Mouse (Mus musculus): ENCODE results near the gene Igdcc3.

Igdcc3 gene

DNA sequence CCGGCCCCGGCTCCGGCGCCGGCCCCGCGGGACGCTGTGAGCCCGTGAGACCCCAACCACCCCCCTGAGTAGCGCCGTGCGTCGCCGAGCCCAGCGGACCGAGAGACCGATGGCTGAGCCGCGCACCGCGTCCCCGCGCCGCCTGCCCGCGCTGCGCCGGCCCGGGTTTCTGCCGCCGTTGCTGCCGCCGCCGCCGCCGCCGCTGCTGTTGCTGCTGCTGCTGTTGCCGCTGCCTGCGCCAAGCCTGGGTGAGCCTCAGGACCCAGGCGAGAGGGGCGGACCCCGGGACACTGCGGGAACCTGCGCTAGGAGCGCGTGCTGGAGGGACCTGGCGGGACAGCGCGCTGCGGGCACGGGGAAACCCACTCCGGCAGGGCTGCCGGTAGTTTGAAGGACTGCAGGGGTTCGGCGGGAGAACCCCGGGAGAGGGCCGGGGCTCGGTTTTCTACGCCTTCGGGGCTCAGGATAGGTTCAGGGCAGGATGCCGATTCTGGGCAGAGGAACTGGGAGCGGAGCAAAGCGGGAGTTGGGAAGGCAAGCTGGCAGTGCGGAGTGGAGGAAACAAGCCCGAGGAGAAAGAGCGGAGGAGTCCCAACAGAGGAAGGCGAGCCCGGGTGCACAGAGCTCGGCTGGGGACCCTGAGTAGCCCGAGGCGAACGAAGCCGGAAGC lies 452 bp downstream of the Igdcc3 start:
- DNase-seq (ENCODE audit: low read depth) = peak; percentile 26

DNA sequence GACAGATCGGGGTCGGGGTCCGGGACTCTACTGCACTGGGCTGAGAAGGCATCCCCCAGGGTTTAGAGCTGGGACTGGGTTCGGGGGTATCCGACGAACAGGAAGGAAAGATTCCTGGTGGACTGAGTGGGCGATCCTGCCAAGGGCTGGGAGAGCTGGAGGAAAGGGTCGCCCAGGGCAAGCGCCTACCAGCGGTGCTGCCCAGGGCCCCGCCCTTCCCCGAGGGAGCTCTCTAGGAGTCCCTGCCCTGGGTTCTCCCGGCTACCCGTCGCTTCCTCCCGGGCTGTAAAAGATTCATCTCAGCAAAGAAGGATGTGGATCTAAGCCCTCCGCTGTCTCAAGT lies 958 bp downstream of the Igdcc3 start:
- no peak for DNase-seq (ENCODE audit: low read depth)

GRCm38 (mm10) chr9:65142399-65142798 lies 1.4 kb downstream of the Igdcc3 start:
- DNase-seq (ENCODE audit: low read depth) = no peak

DNA sequence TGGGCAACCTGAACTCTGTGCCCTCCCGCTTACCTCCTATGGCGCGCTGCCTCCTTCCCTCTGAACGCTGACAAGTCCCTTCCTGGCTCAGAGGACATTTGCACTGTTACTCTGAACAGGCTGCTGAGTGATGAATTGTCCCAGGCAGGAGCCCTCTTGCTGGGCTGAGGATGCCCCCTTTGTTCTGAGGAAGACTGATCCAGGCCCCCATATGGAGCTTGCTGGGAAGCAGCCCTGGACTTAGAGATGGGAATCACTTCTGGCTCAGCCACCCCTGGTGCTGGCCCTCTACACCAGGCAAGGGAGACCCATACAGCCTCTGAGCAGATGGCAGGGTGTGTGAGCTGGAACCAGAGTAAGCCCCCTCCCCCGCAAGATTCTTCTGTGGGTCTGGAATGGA lies 5.0 kb downstream of the Igdcc3 start:
- DNase-seq (ENCODE audit: low read depth) = no peak

DNA sequence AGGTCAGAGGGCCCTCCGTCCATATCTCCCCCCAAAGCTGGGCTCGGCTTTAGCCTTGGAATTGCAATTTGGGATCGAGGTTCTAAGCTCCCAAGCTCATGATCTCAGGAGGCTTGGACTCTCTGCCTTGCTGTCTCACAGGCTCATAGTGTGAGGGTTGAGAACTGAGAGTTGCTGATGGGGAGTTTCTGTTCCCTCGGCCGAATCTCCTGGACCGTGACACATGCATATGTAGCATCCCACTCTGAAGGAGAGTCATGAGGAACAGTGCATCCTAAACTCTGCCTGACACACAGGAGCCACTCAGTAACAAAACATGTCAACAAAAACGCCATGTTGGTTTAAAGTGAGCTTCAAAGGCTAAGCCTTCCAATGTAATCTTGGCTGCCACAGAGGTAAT lies 7.5 kb downstream of the Igdcc3 start:
- no peak for DNase-seq (ENCODE audit: low read depth)

DNA sequence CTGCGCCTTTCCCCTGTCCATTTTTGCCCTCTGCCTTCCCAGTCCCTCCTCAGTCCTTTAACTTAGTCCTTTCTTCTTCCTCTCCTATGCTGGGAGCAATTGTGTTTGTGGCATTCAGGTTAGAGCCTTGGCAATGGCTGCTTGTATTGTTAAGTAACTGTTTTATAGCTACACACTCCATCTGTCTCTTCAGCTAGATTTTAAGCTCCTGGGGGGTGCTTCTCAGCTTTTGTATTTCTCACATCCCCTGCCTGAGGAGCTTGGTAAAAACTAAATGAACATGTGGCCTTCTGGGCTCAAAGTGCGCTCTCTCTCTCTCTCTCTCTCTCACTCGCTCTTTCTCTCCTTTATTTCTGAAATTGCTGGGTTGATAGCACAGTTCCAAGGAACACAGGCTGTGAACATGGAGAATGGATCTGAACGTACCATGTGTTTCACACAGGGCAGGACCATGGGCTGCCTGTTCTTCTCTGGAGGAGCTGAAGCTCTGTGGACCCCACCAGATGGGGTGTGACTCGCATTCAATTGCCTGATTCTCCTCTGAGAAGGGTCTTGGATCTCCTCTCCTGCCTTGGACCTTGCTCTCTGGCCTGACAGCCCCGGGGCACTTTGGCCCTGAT lies 11.8 kb downstream of the Igdcc3 start:
- DNase-seq (ENCODE audit: low read depth) = no peak

- no peak for DNase-seq (ENCODE audit: low read depth)
Measured at GRCm38 (mm10) chr9:65153331-65153711, 12.3 kb downstream of the Igdcc3 start.

- no peak for DNase-seq (ENCODE audit: low read depth)
Measured at GRCm38 (mm10) chr9:65154692-65155455, 13.9 kb downstream of the Igdcc3 start.

DNA sequence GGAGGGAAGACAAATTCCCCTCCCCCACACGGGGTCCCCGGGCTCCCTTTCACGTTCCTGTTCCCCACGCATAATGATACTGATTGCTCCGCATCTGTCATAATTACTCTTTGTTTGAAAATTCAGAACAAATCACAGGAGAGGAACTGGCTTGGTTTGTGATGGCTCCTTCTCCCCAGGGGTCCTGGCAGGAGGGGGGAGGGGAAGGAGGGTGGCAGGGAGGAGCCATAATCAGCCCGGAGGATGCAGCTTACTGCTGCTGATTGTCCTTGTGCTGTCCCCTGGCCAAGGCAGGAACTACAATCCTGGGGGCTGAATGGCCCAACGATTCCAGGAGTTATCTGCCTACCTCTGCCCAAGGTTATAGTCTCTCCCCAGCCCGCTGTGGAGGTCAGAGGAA lies 15.6 kb downstream of the Igdcc3 start:
- no peak for DNase-seq (ENCODE audit: low read depth)

GRCm38 (mm10) chr9:65157631-65158030 lies 16.6 kb downstream of the Igdcc3 start:
- no peak for DNase-seq (ENCODE audit: low read depth)

DNA sequence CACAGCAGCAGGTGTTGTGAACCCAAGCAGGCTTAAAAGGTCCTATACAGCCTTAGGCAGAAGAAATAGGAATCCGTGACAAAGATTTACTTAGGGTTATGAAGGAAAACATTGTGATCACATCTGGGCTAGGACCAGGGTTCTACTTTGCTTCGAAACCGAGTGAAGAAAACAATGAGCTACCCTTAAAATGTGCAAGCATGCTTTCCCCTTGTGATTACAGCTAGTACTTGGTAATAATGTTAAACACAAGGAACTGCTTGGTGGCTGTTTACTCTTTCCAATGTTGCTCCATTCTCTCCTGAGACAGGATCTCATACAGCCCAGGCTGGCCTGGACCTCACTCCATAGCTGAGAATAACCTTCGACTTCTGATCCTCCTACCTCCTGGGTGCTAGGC lies 20.2 kb downstream of the Igdcc3 start:
- DNase-seq (ENCODE audit: low read depth) = no peak

DNA sequence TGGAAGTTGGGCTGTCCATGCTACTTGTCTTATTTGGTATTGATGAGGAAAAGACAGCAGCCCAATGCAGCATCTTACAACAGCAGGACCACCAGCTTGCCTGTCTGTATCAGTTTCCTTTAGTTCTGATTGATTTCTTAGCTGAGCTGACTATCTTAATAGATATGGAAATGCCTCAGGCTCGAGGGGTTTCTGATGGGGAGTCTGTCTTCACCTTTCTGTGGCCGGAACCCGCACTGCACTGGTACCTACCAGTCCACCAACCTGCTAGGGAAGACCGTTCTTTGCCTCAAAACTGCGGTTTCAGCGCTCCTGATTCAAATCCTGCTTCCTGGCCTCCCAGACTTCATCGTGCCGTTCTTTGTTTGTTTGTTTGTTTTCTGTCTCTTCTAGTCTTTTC lies 20.9 kb downstream of the Igdcc3 start:
- DNase-seq (ENCODE audit: low read depth) = no peak

GRCm38 (mm10) chr9:65162711-65163639 lies 22.0 kb downstream of the Igdcc3 start:
- DNase-seq (ENCODE audit: low read depth) = no peak

DNA sequence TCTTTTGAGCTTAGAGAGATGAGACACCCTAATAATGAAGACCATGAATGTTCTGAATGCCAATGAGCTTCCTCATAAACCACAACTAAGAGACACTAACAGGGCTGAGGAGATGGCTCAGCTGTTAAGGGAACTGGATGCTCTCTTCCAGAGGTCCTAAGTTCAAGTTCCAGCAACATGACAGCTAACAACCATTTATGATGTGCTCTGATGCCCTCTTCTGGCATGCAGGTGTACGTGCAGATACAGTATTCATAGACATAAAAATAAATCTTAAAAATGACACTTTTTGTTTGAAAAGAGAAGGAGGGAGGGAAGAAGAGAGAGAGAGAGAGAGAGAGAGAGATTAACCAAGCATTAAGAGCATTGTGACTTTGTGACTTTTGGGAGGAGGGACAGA lies 23.9 kb downstream of the Igdcc3 start:
- DNase-seq (ENCODE audit: low read depth) = peak; percentile 25

DNA sequence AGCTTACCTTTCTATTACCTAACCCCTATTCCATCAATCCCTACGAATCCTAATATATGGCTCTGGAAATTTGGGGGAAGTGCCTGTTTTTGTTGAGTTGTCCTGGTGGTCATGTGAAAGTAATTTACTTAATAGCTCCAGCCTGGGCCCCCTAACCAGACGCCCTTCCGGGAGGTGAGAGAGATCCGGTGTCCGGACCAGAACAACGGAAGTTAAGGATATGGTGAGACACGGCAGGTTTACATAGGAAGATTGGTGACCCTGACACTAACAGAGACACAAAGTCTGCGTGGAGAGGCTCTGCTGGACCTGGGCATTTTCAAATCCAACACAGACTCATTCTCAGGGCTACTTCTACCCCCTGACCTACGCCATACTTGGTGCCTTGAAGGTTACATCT lies 25.4 kb downstream of the Igdcc3 start:
- no peak for DNase-seq (ENCODE audit: low read depth)

- no peak for DNase-seq (ENCODE audit: low read depth)
Measured at GRCm38 (mm10) chr9:65168534-65168933, 27.5 kb downstream of the Igdcc3 start.

GRCm38 (mm10) chr9:65168952-65169351 lies 28.0 kb downstream of the Igdcc3 start:
- DNase-seq (ENCODE audit: low read depth) = no peak

GRCm38 (mm10) chr9:65172654-65173053 lies 31.7 kb downstream of the Igdcc3 start:
- DNase-seq (ENCODE audit: low read depth) = no peak

DNA sequence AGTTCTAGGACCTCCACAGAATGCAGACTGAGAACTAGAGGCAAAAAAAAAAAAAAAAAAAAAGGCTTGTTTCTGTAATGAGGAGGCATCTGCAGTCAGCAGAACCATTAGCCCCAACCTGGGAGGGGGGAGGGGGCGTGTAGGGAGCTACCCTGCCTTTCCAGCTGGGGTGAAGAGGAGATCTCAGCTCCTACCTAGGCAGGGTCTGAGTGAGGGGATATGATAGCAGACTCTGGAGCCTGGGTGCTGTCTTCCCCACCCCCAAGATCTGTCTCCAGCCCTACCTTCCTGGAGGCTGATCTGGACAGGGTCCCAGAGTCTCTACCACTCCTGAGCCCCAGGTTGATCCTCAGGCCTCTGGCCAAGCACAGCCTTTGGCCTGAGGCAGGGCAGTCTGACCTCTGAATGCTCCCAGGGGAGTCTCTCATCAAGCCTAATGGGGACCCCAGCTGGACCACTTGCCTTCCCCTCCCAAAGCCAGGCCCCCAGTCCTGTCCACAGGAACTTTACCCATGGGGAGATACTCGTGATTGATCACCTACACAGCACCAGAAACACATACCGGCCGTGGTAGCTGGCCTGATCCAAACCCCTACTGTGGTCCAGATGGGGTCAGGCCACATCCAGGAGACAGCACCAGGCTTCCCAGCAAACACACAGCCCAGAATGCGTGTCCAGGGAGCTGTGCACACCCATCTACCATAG lies 34.4 kb downstream of the Igdcc3 start:
- DNase-seq (ENCODE audit: low read depth) = no peak

DNA sequence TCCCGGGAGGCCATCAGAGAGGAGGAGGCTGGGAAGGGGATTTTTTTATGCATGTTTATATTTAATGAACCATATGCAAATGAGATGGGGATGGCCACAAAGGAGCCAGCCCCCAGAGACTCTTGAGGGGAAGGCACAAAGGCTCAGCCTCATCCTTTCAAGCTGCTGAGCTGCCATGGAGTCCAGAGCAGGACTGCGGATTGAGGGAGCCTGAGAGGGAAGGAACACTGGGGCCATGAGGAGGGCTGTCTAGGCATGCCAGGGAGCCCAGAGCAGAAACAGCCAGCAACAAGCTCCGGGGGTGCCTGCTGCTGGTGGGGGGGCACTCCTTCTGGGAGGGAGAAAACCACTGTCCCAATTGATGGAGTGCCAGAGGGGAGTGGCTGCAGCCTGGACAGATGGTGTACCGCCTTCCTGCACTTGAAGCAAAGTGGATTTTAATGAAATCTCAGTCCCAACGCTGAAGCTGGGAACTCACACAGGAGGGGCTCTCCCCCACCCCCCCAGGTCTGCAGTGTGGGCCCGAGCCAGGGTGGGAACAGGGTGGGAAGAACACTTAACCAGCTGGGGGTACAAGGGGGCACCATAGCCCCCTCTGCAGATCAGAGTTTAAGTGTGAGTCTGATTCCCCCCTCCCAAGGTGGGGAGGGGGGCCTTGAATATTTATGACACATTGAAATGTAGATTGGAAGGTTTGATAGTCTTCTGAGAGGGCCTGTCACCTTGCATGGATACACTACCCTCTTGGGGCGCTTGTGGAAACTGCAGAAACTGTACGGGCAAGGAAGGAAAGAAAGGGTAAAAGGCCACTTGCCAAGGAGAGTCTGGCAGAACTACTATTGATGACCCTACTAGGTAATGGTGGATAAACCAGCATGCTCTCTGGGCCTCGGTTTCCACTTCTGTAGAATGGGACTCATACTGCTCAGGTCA lies 35.2 kb downstream of the Igdcc3 start:
- DNase-seq (ENCODE audit: low read depth) = no peak

DNA sequence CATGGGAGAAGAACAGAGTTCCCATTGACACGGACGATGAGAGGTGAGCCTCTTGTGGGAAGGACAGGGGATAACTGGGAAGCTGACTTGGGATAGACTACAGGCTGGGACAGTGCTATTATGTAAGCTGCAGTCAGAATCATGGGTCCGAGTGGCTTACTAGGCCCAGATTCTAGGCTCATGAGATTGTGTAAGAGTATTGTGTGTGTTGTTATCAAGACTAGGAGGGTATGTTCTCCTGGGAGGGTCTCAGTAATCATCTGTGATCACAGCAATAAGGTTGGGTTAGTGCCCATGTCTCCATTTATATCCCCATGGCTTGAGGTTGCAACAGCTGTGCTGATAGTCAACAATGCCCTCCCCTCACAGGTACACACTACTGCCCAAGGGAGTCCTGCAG lies 36.5 kb downstream of the Igdcc3 start:
- no peak for DNase-seq (ENCODE audit: low read depth)

All from naive thymus-derived CD4-positive, alpha-beta T cell, adult 2 months (primary cell).